Mouse (Mus musculus) forebrain, postnatal 0 days (tissue): ENCODE data around the gene Rps8. TPM values are rescaled to one million over a fixed set of nuclear protein-coding genes. Genes with fewer than 3 reads are reported as not detected.
A peak's percentile ranks its signal among the peaks of the same experiment; 100 is the strongest.

Source experiments
- ATAC-seq: fragments of 200-750 bp; cut with Nextera tagmentation; 2 replicates; pipeline ENCODE4 v1.8.0; 2017; ENCODE audit warnings: mild to moderate bottlenecking, moderate library complexity
- DNase-seq: peaks from one replicate; pipeline ENCODE4 v3.0.0-alpha.2; 2015
- H3K27ac ChIP-seq: fragments of 300-500 bp; sonication (generic); 2 replicates; pipeline ENCODE4 v1.5.1; 2014; ENCODE audit warnings: low read depth, mild to moderate bottlenecking, antibody characterized with exemption, low read length, moderate library complexity, mixed read lengths
- H3K27me3 ChIP-seq: fragments of 300-500 bp; sonication (generic); 2 replicates; pipeline ENCODE4 v1.6.1; 2014; ENCODE audit warnings: mild to moderate bottlenecking, low read length, mixed read lengths; ENCODE audit not compliant: insufficient read depth
- H3K36me3 ChIP-seq: fragments of 300-500 bp; sonication (generic); 2 replicates; pipeline ENCODE4 v1.6.1; 2014; ENCODE audit warnings: mild to moderate bottlenecking, moderate library complexity; ENCODE audit not compliant: insufficient read depth
- H3K4me1 ChIP-seq: fragments of 300-500 bp; sonication (generic); 2 replicates; pipeline ENCODE4 v1.6.1; 2014; ENCODE audit warnings: antibody characterized with exemption; ENCODE audit not compliant: insufficient read depth
- H3K4me2 ChIP-seq: fragments of 300-500 bp; sonication (generic); 2 replicates; pipeline ENCODE4 v1.6.1; 2014; ENCODE audit warnings: low read depth, mild to moderate bottlenecking, moderate library complexity
- H3K4me3 ChIP-seq: fragments of 300-500 bp; sonication (generic); 2 replicates; pipeline ENCODE4 v1.5.1; 2014; ENCODE audit warnings: low read depth, low read length, mixed read lengths
- H3K9ac ChIP-seq: fragments of 300-500 bp; sonication (generic); 2 replicates; pipeline ENCODE4 v1.6.1; 2014; ENCODE audit warnings: mild to moderate bottlenecking
- H3K9me3 ChIP-seq: fragments of 300-500 bp; sonication (generic); 2 replicates; pipeline ENCODE4 v1.6.1; 2016; ENCODE audit warnings: low read length
- CTCF ChIP-seq: sonication (generic); IDR thresholded peaks from 2 replicates; pipeline ENCODE4 v1.5.1; 2016; ENCODE audit warnings: antibody characterized with exemption, control low read depth, low read depth
- WGBS: fragments of 180-500 bp; shearing (Covaris S2); extraction: QIAGEN DNeasy Blood & Tissue Kit; methylation state at CpG from one replicate; pipeline ENCODE4 v1.1.7; 2014; 5-methylcytosine and 5-hydroxymethylcytosine counted together
- microRNA-seq, 2 experiments: library from miRNA; unstranded; fragments of <30 nt; microRNA quantifications; one replicate each; pipeline ENCODE4; 2016
- polyA plus RNA-seq: library from polyadenylated mRNA; unstranded; fragments of >200 nt; fragmentation: Nextera tagmentation; extraction: Ambion mirVana; gene quantifications from 2 replicates; pipeline ENCODE4 v1.2.1, GENCODE M21; 2015
- total RNA-seq: library from RNA; depleted of rRNA; stranded (reverse); fragments of >200 nt; gene quantifications from 2 replicates; pipeline ENCODE4 v1.2.3, GENCODE M21; 2014; rRNA removed

Rps8 gene
- total and polyA plus RNA-seq, 2 experiments from 2014 or later: 481 to 784 TPM

DNA sequence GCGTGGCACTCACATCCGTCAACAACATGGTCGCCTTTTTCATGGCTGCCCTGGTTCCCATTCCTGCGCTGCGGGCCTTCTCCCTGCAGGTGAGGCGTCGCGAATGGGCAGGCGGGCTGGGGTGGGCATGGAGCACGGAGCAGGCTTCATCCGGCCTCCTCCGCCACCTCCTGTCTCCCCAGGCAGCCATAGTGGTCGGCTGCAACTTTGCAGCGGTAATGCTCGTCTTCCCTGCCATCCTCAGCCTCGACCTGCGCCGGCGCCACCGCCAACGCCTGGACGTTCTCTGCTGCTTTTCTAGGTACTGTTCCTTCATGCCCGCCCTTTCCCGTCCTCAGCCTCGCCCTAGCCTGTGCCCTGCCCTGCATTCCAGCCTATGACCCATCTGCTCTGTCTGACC is 46.7 kb downstream of the Rps8 start:
- no peak overlapping the region for H3K4me2 ChIP-seq
- peaks cover 42% of the 10 kb centered on the region for H3K36me3 ChIP-seq
- no peak overlapping the region for H3K27ac ChIP-seq
- no peak overlapping the region for H3K9ac ChIP-seq
- WGBS: 91% methylated on average over 25 of the region's 25 CpGs
- ATAC-seq (no peak), DNase-seq (no peak)
- no peak overlapping the region for H3K4me3 ChIP-seq
- no peaks in the 10 kb centered on the region for H3K9me3 ChIP-seq
- no peaks in the 10 kb centered on the region for H3K4me1 ChIP-seq
- no peaks in the 10 kb centered on the region for H3K27me3 ChIP-seq
- no peak for TF ChIP-seq CTCF

DNA sequence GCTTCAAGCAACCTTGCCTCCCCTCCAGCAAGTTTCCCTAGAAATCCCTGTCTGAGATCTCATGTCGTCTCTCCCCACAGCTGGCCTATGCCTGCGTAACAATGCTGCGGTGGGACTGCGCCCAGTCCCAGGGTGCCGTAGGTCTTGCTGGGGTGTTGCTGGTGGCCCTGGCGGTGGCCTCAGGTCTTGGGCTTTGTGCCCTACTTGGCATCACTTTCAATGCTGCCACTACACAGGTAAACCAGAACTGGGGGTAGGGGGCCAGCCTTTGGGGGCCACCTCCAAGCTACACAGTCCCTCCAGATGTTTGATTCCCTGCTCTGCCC is 47.6 kb downstream of the Rps8 start:
- 97% methylated on average over 6 of the region's 6 CpGs for whole genome bisulfite sequencing
- Histone ChIP-seq H3K27ac (no peak overlapping the region), H3K36me3 (peaks cover 42% of the 10 kb centered on the region), H3K4me1 (no peaks in the 10 kb centered on the region), H3K9me3 (no peaks in the 10 kb centered on the region), H3K4me3 (no peak overlapping the region), H3K27me3 (no peaks in the 10 kb centered on the region), H3K4me2 (no peak overlapping the region), H3K9ac (no peak overlapping the region)
- ATAC-seq (no peak), DNase-seq (no peak)
- no peak for TF ChIP-seq CTCF

DNA sequence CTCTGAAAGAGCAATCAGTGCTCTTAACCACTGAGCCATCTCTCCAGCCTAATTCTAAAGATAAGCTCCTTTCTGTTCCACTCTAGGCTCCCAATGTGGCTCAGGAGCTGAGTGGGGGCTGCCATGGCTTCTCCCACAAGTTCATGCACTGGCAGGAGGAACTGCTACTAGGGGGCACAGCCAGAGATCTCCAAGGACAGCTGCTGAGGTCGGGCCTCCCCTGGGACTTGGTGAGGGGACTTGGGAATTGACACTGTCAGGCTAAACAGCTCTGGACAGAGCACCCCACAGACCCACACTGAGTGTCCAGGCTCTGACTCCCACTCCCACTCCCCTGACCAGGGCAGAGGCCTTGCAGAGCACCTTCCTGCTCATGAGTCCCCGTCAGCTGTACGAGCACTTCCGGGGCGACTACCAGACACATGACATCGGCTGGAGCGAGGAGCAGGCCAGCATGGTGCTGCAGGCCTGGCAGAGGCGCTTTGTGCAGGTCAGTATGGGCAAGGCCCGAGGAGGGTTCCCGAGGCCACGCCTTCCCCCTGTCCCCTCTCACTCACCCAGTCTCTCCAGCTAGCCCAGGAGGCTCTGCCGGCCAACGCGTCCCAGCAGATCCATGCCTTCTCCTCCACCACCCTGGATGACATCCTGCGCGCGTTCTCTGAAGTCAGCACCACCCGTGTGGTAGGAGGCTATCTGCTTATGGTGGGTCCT is 48.1 kb downstream of the Rps8 start:
- no peak overlapping the region for H3K9ac ChIP-seq
- H3K4me2 ChIP-seq: no peak overlapping the region
- no peak for TF ChIP-seq CTCF
- H3K36me3 ChIP-seq: peaks cover 42% of the 10 kb centered on the region
- no peaks in the 10 kb centered on the region for H3K4me1 ChIP-seq
- ATAC-seq (no peak), DNase-seq (no peak)
- H3K27ac ChIP-seq: no peak overlapping the region
- H3K9me3 ChIP-seq: no peaks in the 10 kb centered on the region
- H3K27me3 ChIP-seq: no peaks in the 10 kb centered on the region
- 86% methylated on average over 18 of the region's 18 CpGs for WGBS
- H3K4me3 ChIP-seq: no peak overlapping the region

DNA sequence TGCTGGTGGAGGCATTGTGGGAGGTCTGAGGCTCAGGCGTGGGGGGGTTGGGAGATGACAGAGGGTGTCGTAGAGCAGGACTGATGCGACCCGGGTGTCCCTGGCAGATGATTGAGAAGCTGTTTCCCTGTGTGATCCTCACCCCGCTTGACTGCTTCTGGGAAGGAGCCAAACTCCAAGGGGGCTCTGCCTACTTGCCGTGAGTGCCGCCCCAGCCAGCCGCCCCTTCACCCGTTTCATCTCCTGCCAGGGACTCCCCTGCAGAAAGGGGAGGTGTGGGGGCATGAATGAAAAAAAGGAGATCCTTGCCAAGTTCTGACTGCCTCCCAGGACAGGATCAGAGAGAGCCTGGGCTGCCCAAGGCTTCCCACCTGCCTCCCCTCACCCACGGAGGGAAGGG is 50.9 kb downstream of the Rps8 start:
- no peak for ATAC-seq
- no peak overlapping the region for H3K4me3 ChIP-seq
- peaks cover 26% of the 10 kb centered on the region for H3K36me3 ChIP-seq
- no peaks in the 10 kb centered on the region for H3K9me3 ChIP-seq
- no peak for DNase-seq
- peak overlapping the region; percentile 25; the same call in 1 of the 2 replicates for H3K9ac ChIP-seq
- WGBS: 43% methylated on average over 10 of the region's 10 CpGs
- H3K27ac ChIP-seq: no peak overlapping the region
- no peak overlapping the region for H3K4me2 ChIP-seq
- no peaks in the 10 kb centered on the region for H3K27me3 ChIP-seq
- no peaks in the 10 kb centered on the region for H3K4me1 ChIP-seq
- no peak for TF ChIP-seq CTCF

DNA sequence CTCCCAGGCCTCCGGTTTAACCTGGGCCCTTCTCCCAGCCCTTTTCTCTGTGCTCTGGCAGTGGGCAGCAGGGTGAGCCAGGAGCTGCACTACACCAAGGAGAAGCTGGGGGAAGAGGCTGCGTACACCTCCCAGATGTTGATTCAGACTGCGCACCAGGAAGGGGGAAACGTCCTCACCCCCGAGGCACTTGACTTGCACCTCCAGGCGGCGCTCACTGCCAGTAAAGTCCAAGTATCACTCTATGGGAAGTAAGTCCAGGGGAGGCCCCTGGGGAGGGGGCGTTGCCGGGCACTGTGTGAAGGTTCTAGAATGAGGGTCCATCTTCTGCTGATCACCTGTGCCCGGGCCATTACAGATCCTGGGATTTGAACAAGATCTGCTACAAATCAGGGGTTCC is 51.4 kb downstream of the Rps8 start:
- peaks cover 23% of the 10 kb centered on the region; the same call in 1 of the 2 replicates for H3K36me3 ChIP-seq
- H3K9ac ChIP-seq: no peak overlapping the region
- no peaks in the 10 kb centered on the region for H3K9me3 ChIP-seq
- TF ChIP-seq CTCF: 0 out of 2 replicates have a peak, but pooled peaks have one; percentile 2
- no peaks in the 10 kb centered on the region for H3K27me3 ChIP-seq
- DNase-seq (no peak), ATAC-seq (no peak)
- WGBS: 75% methylated on average over 10 of the region's 10 CpGs
- no peak overlapping the region for H3K27ac ChIP-seq
- H3K4me3 ChIP-seq: no peak overlapping the region
- no peak overlapping the region for H3K4me2 ChIP-seq
- H3K4me1 ChIP-seq: no peaks in the 10 kb centered on the region

Small RNA genes lying within 50 kb of the gene (microRNA-seq; reads per million reads assigned to microRNA genes)
- gene Gm22398: 0 reads per million in 2 experiments

Other genes with a start within 250 kb of the Rps8 start
- gene Urod, start 161.8 kb downstream of the Rps8 start, total RNA-seq: 33.1 and 33.4 TPM in 2 replicates
- gene Urod, start 161.8 kb downstream of the Rps8 start, polyA plus RNA-seq: 43.3 and 44.1 TPM in 2 replicates
- gene Hectd3, start 160.9 kb downstream of the Rps8 start, total RNA-seq: 45.4 and 53.2 TPM in 2 replicates
- 19.6 and 22.9 TPM in 2 replicates for gene Hectd3, start 160.9 kb downstream of the Rps8 start, polyA plus RNA-seq
- 21.8 and 24.7 TPM in 2 replicates for gene Eif2b3, start 136.8 kb downstream of the Rps8 start, total RNA-seq
- gene Eif2b3, start 136.8 kb downstream of the Rps8 start, polyA plus RNA-seq: 54.1 and 59.9 TPM in 2 replicates
- gene Ptch2, start 60.2 kb downstream of the Rps8 start, total RNA-seq: 4.0 and 8.6 TPM in 2 replicates
- 0.96 and 1.9 TPM in 2 replicates for gene Ptch2, start 60.2 kb downstream of the Rps8 start, polyA plus RNA-seq
- 5.5 and 11.4 TPM in 2 replicates for gene Btbd19, start 30.5 kb downstream of the Rps8 start, total RNA-seq
- 4.1 and 6.0 TPM in 2 replicates for gene Btbd19, start 30.5 kb downstream of the Rps8 start, polyA plus RNA-seq
- 3.1 and 6.2 TPM in 2 replicates for gene Tctex1d4, start 29.4 kb downstream of the Rps8 start, total RNA-seq
- 1.3 and 1.7 TPM in 2 replicates for gene Tctex1d4, start 29.4 kb downstream of the Rps8 start, polyA plus RNA-seq
- gene Plk3, start 22.3 kb downstream of the Rps8 start, total RNA-seq: 10.2 and 16.9 TPM in 2 replicates
- gene Plk3, start 22.3 kb downstream of the Rps8 start, polyA plus RNA-seq: 14.4 and 18.2 TPM in 2 replicates
- gene Kif2c, start 26.4 kb upstream of the Rps8 start, total RNA-seq: 4.2 and 9.1 TPM in 2 replicates
- gene Kif2c, start 26.4 kb upstream of the Rps8 start, polyA plus RNA-seq: 4.4 and 5.0 TPM in 2 replicates
- gene Tmem53, start 95.7 kb upstream of the Rps8 start, total RNA-seq: 9.8 and 11.6 TPM in 2 replicates
- 10.5 and 12.4 TPM in 2 replicates for gene Tmem53, start 95.7 kb upstream of the Rps8 start, polyA plus RNA-seq
- gene Armh1, start 95.9 kb upstream of the Rps8 start, total RNA-seq: 1.5 and 1.8 TPM in 2 replicates
- gene Armh1, start 95.9 kb upstream of the Rps8 start, polyA plus RNA-seq: 2.0 and 2.5 TPM in 2 replicates